ENCODE assay signal across 25 mouse cellular contexts in genomic region chr16:19894435-19894994, GRCm38 (mm10).
"Had no signal": no experiment of that assay in that cellular context is flagged by ENCODE, and none has a peak within 500 bp of the region (broad histone marks: within the 10 kb centered on the region; RNA-seq: fewer than 3 reads in every experiment).

No protein-coding gene starts in this region.

- ATAC-seq: hindbrain, embryonic 16.5 days; inflammation-experienced regulatory T-cells, adult 6 months; intestine, embryonic 15.5 days; intestine, postnatal 0 days had no signal

- H3K27me3 ChIP-seq: heart, embryonic 12.5 days; hindbrain, embryonic 12.5 days; intestine, embryonic 15.5 days; kidney, embryonic 15.5 days; limb, embryonic 13.5 days; limb, embryonic 15.5 days had no signal

- H3K9ac ChIP-seq: heart, embryonic 12.5 days; hindbrain, embryonic 12.5 days; hindbrain, embryonic 14.5 days; intestine, embryonic 15.5 days; kidney, embryonic 15.5 days; limb, embryonic 13.5 days; limb, embryonic 15.5 days had no signal

- H3K4me3 ChIP-seq: heart, embryonic 10.5 days; heart, embryonic 12.5 days; hindbrain, embryonic 10.5 days; hindbrain, embryonic 12.5 days; intestine, embryonic 15.5 days; kidney, embryonic 15.5 days; limb, embryonic 13.5 days; limb, embryonic 15.5 days had no signal

- H3K36me3 ChIP-seq: heart, embryonic 10.5 days; heart, embryonic 12.5 days; hindbrain, embryonic 10.5 days; hindbrain, embryonic 12.5 days; intestine, embryonic 15.5 days; kidney, embryonic 15.5 days; limb, embryonic 13.5 days; limb, embryonic 15.5 days had no signal

- H3K4me2 ChIP-seq: heart, embryonic 12.5 days; hindbrain, embryonic 12.5 days; hindbrain, embryonic 14.5 days; intestine, embryonic 15.5 days; kidney, embryonic 15.5 days; limb, embryonic 13.5 days; limb, embryonic 15.5 days had no signal

- DNase-seq: gastrocnemius, postnatal 14 days; gastrocnemius, postnatal 36 days; heart, adult 18-20 months; heart, postnatal 10 days; heart, postnatal 4 days; kidney, adult 2 months; kidney, adult 9 months; kidney, postnatal 14 days; kidney, postnatal 36 days; layer of hippocampus, adult 9-11 months; layer of hippocampus, postnatal 36 days; left cerebral cortex, postnatal 4 days had no signal

- H3K4me1 ChIP-seq: heart, embryonic 10.5 days; heart, embryonic 12.5 days; hindbrain, embryonic 10.5 days; hindbrain, embryonic 12.5 days; intestine, embryonic 15.5 days; kidney, embryonic 15.5 days; limb, embryonic 13.5 days; limb, embryonic 15.5 days had no signal

- H3K9me3 ChIP-seq: heart, embryonic 10.5 days; hindbrain, embryonic 10.5 days; hindbrain, embryonic 12.5 days; intestine, embryonic 15.5 days; kidney, embryonic 15.5 days; limb, embryonic 13.5 days; limb, embryonic 15.5 days had no signal

- H3K27ac ChIP-seq: heart, embryonic 10.5 days; hindbrain, embryonic 10.5 days; hindbrain, embryonic 12.5 days; hindbrain, embryonic 14.5 days; intestine, embryonic 15.5 days; kidney, embryonic 15.5 days; kidney, postnatal 0 days; limb, embryonic 13.5 days; limb, embryonic 15.5 days had no signal
